Mouse (Mus musculus) ES-E14 (cell line): ENCODE measurements around the gene Baiap2l1. TPM values are rescaled to one million over a fixed set of nuclear protein-coding genes. Genes with fewer than 3 reads are reported as not detected.

Source experiments
- DNase-seq: peaks from one replicate; pipeline ENCODE4 v3.0.0-alpha.2; 2013; ENCODE audit warnings: low read depth, low spot score
- H3K27ac ChIP-seq: 2 replicates; pipeline ENCODE4 v1.5.1; 2012; ENCODE audit warnings: low read depth, mild to moderate bottlenecking, low read length, moderate library complexity, mixed read lengths; ENCODE audit not compliant: poor library complexity, insufficient read depth, severe bottlenecking
- H3K36me3 ChIP-seq: 2 replicates; pipeline ENCODE4 v1.6.1; 2012; ENCODE audit warnings: mild to moderate bottlenecking, low read length, moderate library complexity, mixed read lengths; ENCODE audit not compliant: control insufficient read depth, poor library complexity, insufficient read depth, severe bottlenecking
- H3K4me1 ChIP-seq, 2 experiments: fragments of 150-350 bp in 1 of 2; sonication (generic) in 1 of 2; 2 replicates each; pipeline ENCODE4 v1.6.1; 2012; ENCODE audit warnings: low read length in 2 of 2, mild to moderate bottlenecking in 1 of 2, mixed read lengths in 1 of 2; ENCODE audit not compliant: control insufficient read depth in 2 of 2, insufficient read depth in 2 of 2, poor library complexity in 1 of 2
- H3K4me3 ChIP-seq, 2 experiments: fragments of 150-350 bp in 1 of 2; sonication (generic) in 1 of 2; 2 replicates each; pipeline ENCODE4 v1.5.1; 2012; ENCODE audit warnings: low read length in 2 of 2, low read depth in 1 of 2, mild to moderate bottlenecking in 1 of 2, mixed read lengths in 1 of 2; ENCODE audit not compliant: insufficient read depth in 1 of 2, poor library complexity in 1 of 2, severe bottlenecking in 1 of 2
- H3K9ac ChIP-seq: 2 replicates; pipeline ENCODE4 v1.6.1; 2012; ENCODE audit warnings: low read depth, mild to moderate bottlenecking, low read length, mixed read lengths; ENCODE audit not compliant: poor library complexity, insufficient read depth, severe bottlenecking
- H3K9me3 ChIP-seq: fragments of 150-350 bp; sonication (generic); 2 replicates; pipeline ENCODE4 v1.6.1; 2012; ENCODE audit warnings: low read depth, mild to moderate bottlenecking, low read length; ENCODE audit not compliant: control insufficient read depth, insufficient read depth
- CHD2 ChIP-seq: IDR thresholded peaks from 2 replicates; pipeline ENCODE4 v1.6.1; 2014; ENCODE audit warnings: mild to moderate bottlenecking, low read depth, low read length, inconsistent platforms
- HCFC1 ChIP-seq: IDR thresholded peaks from 2 replicates; pipeline ENCODE4 v1.6.1; 2012; ENCODE audit warnings: low read length, inconsistent platforms, borderline replicate concordance; ENCODE audit not compliant: insufficient read depth
- MAFK ChIP-seq: IDR thresholded peaks from 2 replicates; pipeline ENCODE4 v1.6.1; 2014; ENCODE audit warnings: mild to moderate bottlenecking, low read depth, low read length, inconsistent platforms; ENCODE audit not compliant: insufficient read depth
- ZC3H11A ChIP-seq: IDR thresholded peaks from 2 replicates; pipeline ENCODE4 v1.6.1; 2012; ENCODE audit warnings: low read depth, mild to moderate bottlenecking, inconsistent platforms, low read length, borderline replicate concordance
- ZNF384 ChIP-seq: IDR thresholded peaks from 2 replicates; pipeline ENCODE4 v1.6.1; 2012; ENCODE audit warnings: low read depth, low read length, inconsistent platforms
- in situ Hi-C, 2 experiments: fragments of 600-800 bp; cut with MboI; formaldehyde crosslinking; loops; one replicate each; pipeline ENCODE4 v1.15.1; 2025; ENCODE audit warnings: low sequenced_read_pairs in 2 of 2, inconsistent platforms in 1 of 2; ENCODE audit not compliant: unreplicated experiment in 2 of 2
- total RNA-seq: library from RNA; depleted of rRNA; stranded (reverse); fragments of 300-350 nt; gene quantifications from 2 replicates; pipeline ENCODE4 v1.2.3, GENCODE M21; 2012

Gene Baiap2l1
- total RNA-seq, 1 experiment = 1.4 TPM

DNA sequence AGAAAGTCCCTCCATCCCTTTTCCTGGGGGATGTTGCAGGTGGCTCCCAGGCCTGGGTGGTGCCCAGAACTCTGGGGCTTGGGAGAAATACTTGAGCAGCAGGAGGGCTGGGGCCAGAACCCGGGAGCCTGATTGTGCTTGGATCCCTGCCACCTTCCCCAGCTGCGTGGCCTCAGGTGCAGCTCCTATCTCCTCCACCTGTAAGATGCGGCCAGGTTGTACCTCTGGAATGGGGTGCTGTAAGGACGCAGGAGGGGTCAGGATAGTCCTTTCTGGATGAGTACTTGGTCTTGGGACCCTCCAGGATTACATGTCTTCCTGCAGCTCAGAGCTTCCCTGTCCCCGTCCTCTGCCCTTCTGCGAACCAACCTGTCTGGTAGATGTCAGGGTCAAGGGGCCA lies 98.7 kb downstream of the Baiap2l1 start:
- no peak for DNase-seq
- no peak overlapping the region for H3K27ac ChIP-seq
- no peak overlapping the region for H3K9ac ChIP-seq
- peaks cover 0 to 44% of the 10 kb centered on the region in 2 experiments; a peak in 2 of 4 replicates for H3K4me1 ChIP-seq
- no peaks in the 10 kb centered on the region for H3K9me3 ChIP-seq
- TF ChIP-seq HCFC1 = no peak
- TF ChIP-seq CHD2 = no peak
- no peak for TF ChIP-seq ZNF384
- TF ChIP-seq MAFK = no peak
- TF ChIP-seq ZC3H11A = no peak
- in situ Hi-C loops = no loop called here
- H3K4me3 ChIP-seq = no peak overlapping the region
- peaks cover 33% of the 10 kb centered on the region for H3K36me3 ChIP-seq

GRCm38 (mm10) chr5:144258687-144259086 lies 99.2 kb downstream of the Baiap2l1 start:
- in situ Hi-C loops = no loop called here
- peaks cover 0 to 44% of the 10 kb centered on the region in 2 experiments; a peak in 2 of 4 replicates for H3K4me1 ChIP-seq
- no peak overlapping the region for H3K4me3 ChIP-seq

GRCm38 (mm10) chr5:144258131-144258611 lies 99.7 kb downstream of the Baiap2l1 start:
- TF ChIP-seq CHD2 (no peak), HCFC1 (no peak), MAFK (no peak), ZNF384 (no peak), ZC3H11A (no peak)
- H3K27ac ChIP-seq = no peak overlapping the region

More at GRCm38 (mm10) chr5:144258687-144259086, 99.2 kb downstream of the Baiap2l1 start:
- TF ChIP-seq HCFC1 = no peak
- TF ChIP-seq CHD2 = no peak
- TF ChIP-seq MAFK = no peak
- TF ChIP-seq ZNF384 = no peak
- TF ChIP-seq ZC3H11A = no peak
- 0 out of 2 replicates have a peak overlapping the region, but pooled peaks have one; percentile 37 for H3K9ac ChIP-seq
- no peaks in the 10 kb centered on the region for H3K9me3 ChIP-seq
- H3K36me3 ChIP-seq = peaks cover 33% of the 10 kb centered on the region
- no peak for DNase-seq
- H3K27ac ChIP-seq = no peak overlapping the region

DNA sequence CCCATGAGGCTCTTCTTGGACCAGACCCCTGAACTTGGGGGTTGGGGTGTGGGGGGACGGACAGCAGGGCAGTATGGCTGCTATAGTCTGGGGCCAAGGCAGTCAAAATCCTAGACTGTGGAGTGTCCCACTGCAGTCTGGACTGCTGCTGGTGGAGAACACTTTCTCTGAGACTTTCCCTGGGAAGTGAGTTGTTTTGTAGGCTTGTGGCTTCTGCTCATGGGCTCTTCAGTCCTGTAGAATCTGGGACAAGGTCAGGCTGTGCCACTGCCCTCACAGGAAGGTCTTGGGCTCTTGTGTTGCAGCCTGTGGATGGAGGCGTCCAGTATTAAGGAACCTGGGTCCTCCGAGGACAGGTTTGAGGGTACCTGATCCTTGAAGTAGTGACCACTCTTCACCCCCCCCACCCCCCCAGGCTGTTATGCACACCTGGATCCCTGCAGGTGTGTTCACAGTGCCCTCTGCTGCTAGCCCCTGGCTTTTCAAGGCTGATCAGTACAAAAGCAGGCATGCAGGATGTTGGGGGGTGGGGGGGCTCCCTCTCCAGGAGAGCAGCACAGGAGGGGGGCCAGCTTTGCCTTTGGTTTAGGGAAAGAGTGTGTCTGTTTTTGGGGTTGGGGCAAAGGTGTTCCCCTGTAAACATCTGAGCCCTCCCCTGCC lies 100.3 kb downstream of the Baiap2l1 start:
- Histone ChIP-seq H3K4me1 (peaks cover 0 to 38% of the 10 kb centered on the region in 2 experiments; a peak in 2 of 4 replicates), H3K27ac (no peak overlapping the region), H3K9me3 (no peaks in the 10 kb centered on the region), H3K9ac (no peak overlapping the region), H3K4me3 (no peak overlapping the region), H3K36me3 (peaks cover 29% of the 10 kb centered on the region)
- in situ Hi-C loops = no loop called here
- TF ChIP-seq ZC3H11A (no peak), ZNF384 (no peak)
- DNase-seq = no peak

More at GRCm38 (mm10) chr5:144258131-144258611, 99.7 kb downstream of the Baiap2l1 start:
- in situ Hi-C loops = no loop called here
- peak overlapping the region; percentile 37; the same call in 1 of the 2 replicates for H3K9ac ChIP-seq
- H3K4me3 ChIP-seq = peak overlapping the region in 1 of 2 experiments; percentile 3; a peak in 1 of 4 replicates
- no peaks in the 10 kb centered on the region for H3K9me3 ChIP-seq
- DNase-seq = no peak
- peaks cover 0 to 41% of the 10 kb centered on the region in 2 experiments; a peak in 2 of 4 replicates for H3K4me1 ChIP-seq
- peaks cover 33% of the 10 kb centered on the region for H3K36me3 ChIP-seq
